Mouse (Mus musculus): ENCODE results near the gene Yaf2.

DNA sequence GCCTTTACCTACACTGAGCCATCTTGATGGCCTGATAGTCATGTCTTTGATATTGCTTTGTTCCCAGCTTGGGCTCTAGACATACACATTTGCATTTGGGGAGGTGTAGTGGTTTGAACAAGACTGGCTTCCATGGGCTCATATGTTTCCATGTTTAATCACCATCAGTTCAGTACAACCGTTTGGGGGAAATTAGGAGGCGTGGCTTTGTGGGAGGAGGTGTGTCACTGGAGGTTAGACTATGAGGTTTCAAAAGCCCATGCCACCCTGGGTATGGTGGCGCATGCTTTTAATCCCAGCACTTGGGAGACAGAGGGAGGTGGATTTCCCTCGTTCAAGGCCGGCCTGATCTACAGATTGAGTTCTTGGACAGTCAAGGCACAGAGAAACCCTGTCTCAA is 39.0 kb upstream of the Yaf2 start:
- TF ChIP-seq POLR2A (IDR thresholded peaks at IDR 0.05; ENCODE audit: low read depth, low read length) (no peak), CTCF (IDR thresholded peaks at IDR 0.05; ENCODE audit: extremely low read depth, insufficient read length, insufficient replicate concordance, low read depth, low read length) (no peak)

All from small intestine, adult 2 months (tissue).